Mouse (Mus musculus) C2C12 (cell line): ENCODE results near the gene Zyg11b. TPM values are rescaled to one million over a fixed set of nuclear protein-coding genes. Genes with fewer than 3 reads are reported as not detected.

Experiments used
- H3K27me3 ChIP-seq: one replicate; pipeline ENCODE4 v1.6.1; 2011; ENCODE audit not compliant: control insufficient read depth, insufficient read depth, insufficient read length
- H3K36me3 ChIP-seq: one replicate; pipeline ENCODE4 v1.6.1; 2011; ENCODE audit not compliant: control insufficient read depth, insufficient read depth
- H3K4me3 ChIP-seq: one replicate; pipeline ENCODE4 v1.5.1; 2011; ENCODE audit warnings: mild to moderate bottlenecking, control low read depth; ENCODE audit not compliant: poor library complexity, insufficient read depth, severe bottlenecking
- H3K79me2 ChIP-seq: one replicate; pipeline ENCODE4 v1.6.1; 2011; ENCODE audit not compliant: control insufficient read depth, insufficient read depth
- H3K79me3 ChIP-seq: one replicate; pipeline ENCODE4 v1.6.1; 2011; ENCODE audit warnings: low read depth, control low read depth
- H3ac ChIP-seq: one replicate; pipeline ENCODE3; 2011; ENCODE audit warnings: low read depth; ENCODE audit not compliant: control insufficient read depth, insufficient read length
- CEBPB ChIP-seq: IDR thresholded peaks from one replicate; pipeline ENCODE4 v1.6.1; 2011; ENCODE audit warnings: low read depth, mild to moderate bottlenecking, control low read depth, moderate library complexity
- CTCF ChIP-seq: IDR thresholded peaks from one replicate; pipeline ENCODE4 v1.5.1; 2011; ENCODE audit not compliant: control insufficient read depth, insufficient read depth, insufficient read length
- FOSL1 ChIP-seq: IDR thresholded peaks from one replicate; pipeline ENCODE4 v1.8.0; 2011; ENCODE audit warnings: mild to moderate bottlenecking, low read length; ENCODE audit not compliant: poor library complexity, insufficient read depth, severe bottlenecking
- MAX ChIP-seq: IDR thresholded peaks from one replicate; pipeline ENCODE4 v1.6.1; 2011; ENCODE audit warnings: mild to moderate bottlenecking, control low read depth
- MYOD1 ChIP-seq: IDR thresholded peaks from one replicate; pipeline ENCODE4 v1.6.1; 2011; ENCODE audit warnings: low read depth; ENCODE audit not compliant: control insufficient read depth, insufficient read length
- MYOG ChIP-seq: IDR thresholded peaks from one replicate; pipeline ENCODE4 v1.6.1; 2011; ENCODE audit not compliant: control insufficient read depth, insufficient read length; ENCODE audit errors: extremely low read depth
- USF1 ChIP-seq: IDR thresholded peaks from one replicate; pipeline ENCODE4 v1.6.1; 2011; ENCODE audit warnings: low read depth, mild to moderate bottlenecking, control low read depth, moderate library complexity
- polyA plus RNA-seq: library from polyadenylated mRNA; unstranded; fragments of >200 nt; fragmentation: generic; extraction: Trizol; gene quantifications from one replicate; pipeline ENCODE4 v1.2.1, GENCODE M21; 2012; ENCODE audit warnings: missing spikeins

The Zyg11b gene
- polyA plus RNA-seq, 1 experiment: 5.4 TPM

DNA sequence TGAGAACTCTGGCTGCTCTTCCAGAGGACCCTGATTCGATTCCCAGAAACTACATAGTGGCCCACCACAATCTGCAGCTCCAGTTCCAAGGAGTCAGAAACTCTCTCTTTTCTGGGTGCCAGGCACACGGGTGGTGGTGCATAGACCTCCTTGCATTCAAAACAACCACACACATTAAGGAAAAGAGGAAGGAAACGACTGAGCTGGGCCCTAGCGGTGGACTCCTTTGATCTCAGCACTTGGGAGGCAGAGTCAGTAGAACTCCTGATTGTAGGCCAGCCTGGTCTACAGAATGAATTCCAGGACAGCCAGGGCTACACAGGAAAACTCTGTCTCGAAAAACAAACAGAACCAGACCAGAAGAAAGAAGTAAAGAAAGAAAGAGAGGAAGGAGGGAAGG is 22.7 kb upstream of the Zyg11b start:
- Histone ChIP-seq H3K79me3 (peaks cover 3% of the 10 kb centered on the region), H3K79me2 (peaks cover 5% of the 10 kb centered on the region), H3K4me3 (no peak overlapping the region), H3K36me3 (no peaks in the 10 kb centered on the region), H3K27me3 (no peaks in the 10 kb centered on the region), H3ac (no peak overlapping the region)
- TF ChIP-seq CTCF: no peak
- no peak for TF ChIP-seq MYOD1
- TF ChIP-seq FOSL1: no peak
- TF ChIP-seq MAX: no peak
- no peak for TF ChIP-seq CEBPB
- TF ChIP-seq MYOG: no peak
- no peak for TF ChIP-seq USF1

DNA sequence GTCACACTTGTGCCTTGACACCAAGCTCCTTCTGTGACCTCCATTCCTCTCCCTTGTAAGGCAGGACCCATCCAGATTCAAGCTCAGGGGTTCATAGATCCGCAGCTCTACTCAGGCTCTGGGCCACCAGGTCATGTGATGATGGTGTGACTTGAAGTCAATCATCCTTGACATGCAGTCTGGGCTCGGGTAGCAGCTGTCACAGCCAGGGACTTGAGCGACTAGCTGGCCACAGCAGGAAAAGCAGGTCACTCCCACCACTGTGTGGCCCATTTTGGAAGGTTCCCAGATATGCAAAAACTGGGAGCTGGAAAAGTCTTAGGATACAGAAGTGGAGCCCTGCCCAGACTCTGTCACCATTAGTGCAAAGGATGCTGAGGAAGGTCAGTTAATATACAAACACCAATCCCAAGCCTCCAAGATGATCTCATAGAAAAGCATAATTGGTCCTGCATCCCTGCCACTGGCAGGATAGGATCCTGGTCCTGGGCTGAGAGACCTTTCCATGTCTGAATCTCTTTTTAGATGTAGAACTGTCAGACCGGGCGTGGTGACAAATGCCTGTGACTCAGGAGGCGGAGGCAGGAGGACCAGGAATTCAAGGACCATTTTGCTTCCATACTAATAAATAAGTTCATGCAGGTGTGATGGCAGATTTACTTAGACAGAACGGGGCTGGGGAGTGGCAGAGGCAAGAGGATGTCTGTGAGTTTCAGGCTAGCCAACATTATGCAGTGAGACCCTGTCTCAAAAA is 19.9 kb upstream of the Zyg11b start:
- H3K79me2 ChIP-seq: no peaks in the 10 kb centered on the region
- TF ChIP-seq USF1: no peak
- no peak for TF ChIP-seq FOSL1
- TF ChIP-seq MYOD1: no peak
- no peak for TF ChIP-seq CEBPB
- TF ChIP-seq MAX: no peak
- no peak for TF ChIP-seq MYOG
- TF ChIP-seq CTCF: no peak
- peaks cover 3% of the 10 kb centered on the region for H3K27me3 ChIP-seq
- H3K79me3 ChIP-seq: no peaks in the 10 kb centered on the region
- H3K4me3 ChIP-seq: no peak overlapping the region
- no peak overlapping the region for H3ac ChIP-seq
- H3K36me3 ChIP-seq: no peaks in the 10 kb centered on the region

DNA sequence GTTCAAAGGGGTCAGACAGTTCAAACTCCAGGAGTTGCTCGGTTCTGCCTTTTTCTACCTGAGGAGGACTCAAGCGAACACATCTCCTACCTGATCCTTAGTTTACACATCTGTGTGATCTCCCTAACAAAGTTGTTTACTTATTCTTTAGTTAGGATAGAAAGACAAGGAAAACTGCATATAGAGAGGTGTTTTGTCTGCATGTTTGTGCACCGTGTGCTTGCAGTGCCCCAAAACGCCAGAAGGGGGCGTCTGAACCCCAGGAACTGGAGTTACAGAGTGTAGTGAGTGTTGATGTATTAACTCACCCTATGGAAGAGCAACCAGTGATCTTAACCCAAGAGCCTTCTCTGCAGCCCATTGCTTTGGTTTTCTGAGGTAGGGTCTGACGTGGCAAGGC is 18.9 kb upstream of the Zyg11b start:
- Histone ChIP-seq H3K79me3 (no peaks in the 10 kb centered on the region), H3K4me3 (no peak overlapping the region), H3K36me3 (no peaks in the 10 kb centered on the region), H3ac (no peak overlapping the region), H3K27me3 (peaks cover 3% of the 10 kb centered on the region), H3K79me2 (no peaks in the 10 kb centered on the region)
- TF ChIP-seq MYOG (no peak), MAX (no peak), CTCF (no peak), MYOD1 (no peak), CEBPB (no peak), FOSL1 (no peak), USF1 (no peak)

DNA sequence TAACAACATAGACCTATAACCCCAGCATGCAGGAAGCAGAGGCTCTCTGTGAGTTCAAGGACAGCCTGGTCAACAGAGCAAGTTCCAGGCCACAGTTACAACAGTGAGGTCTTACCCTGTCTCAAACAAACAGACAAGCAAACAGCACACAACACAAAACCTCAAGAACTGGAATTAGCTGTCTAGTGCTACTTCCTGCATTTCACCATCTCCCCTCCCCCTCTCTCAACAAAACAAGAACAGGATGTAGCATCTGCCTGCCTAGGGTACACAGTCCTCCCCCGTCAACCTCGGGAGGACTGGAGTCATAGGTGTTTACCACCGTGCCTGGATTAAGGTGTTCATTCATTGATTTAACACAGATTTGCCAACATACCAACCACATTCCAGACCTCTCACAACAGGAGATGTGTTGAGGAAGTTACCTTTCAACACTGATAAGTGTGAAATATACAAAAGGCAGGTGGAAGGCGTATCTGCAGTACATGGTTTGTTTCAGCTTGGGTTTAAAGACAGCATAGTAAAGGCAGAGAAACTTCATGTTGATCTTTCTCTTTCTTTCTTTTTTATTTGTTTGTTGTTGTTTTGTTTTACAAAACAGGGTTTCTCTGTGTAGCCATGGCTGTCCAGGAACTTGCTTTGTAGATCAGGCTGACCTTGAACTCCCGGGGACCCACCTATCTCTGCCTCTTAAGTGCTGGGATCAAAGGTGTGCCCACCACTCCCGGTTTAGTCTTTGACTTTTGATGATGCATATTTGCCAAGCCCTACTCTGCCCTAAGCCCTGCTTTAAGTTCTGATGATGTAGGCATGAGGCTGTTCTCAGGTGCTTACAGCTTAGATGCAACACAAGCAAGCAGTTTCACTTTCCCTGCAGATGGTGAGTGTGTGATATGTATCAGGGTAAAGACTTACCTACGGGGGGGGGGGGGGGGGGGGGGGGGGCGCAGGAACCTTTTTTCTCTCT is 18.0 kb upstream of the Zyg11b start:
- Histone ChIP-seq H3K27me3 (peaks cover 3% of the 10 kb centered on the region), H3ac (no peak overlapping the region), H3K36me3 (no peaks in the 10 kb centered on the region), H3K79me3 (no peaks in the 10 kb centered on the region), H3K4me3 (no peak overlapping the region), H3K79me2 (no peaks in the 10 kb centered on the region)
- TF ChIP-seq MYOD1 (no peak), FOSL1 (no peak), USF1 (no peak)

DNA sequence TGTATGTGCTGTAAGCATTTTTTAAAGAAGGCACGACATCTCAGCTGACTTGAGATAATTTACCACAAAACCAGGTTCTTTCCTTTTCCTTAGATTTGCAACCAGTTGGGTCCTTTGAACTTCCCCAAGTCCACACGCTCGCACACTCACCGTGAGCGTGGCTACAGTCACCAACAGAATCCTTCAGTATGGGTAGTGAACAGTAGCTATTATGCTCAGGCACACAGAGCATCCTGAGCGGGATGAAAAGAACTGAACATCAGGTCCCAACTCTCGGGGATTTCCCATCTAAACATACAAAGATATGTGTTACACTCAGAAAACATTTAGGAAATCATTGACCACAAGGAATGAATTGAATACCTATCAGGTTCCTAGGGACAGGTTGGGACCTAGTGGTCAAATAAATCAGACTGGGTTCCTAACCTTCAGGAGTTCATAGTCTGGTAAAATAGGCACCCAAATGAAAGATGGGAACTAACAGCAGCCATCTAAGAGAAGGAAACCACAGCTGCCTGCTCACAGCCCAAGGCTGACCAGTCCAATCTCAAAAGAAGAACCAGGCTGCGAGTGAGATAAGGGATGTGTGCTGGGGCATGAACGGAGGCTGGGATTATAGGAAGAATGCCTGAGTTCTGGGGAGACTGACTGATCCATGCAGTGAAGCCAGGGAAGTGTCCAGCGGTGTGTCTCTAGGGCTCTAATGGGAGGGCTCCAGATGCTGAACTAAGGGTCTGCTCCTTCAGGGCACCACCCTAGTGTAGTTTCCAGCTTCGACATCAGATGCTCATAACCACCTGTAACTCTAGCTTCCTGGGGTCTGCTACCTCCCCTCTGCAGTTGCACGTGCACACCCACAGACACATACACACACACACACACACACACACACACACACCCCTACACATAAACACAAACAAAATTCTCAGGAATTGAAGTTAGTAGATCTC is 17.0 kb upstream of the Zyg11b start:
- Histone ChIP-seq H3K79me2 (no peaks in the 10 kb centered on the region), H3K36me3 (no peaks in the 10 kb centered on the region), H3ac (no peak overlapping the region), H3K4me3 (no peak overlapping the region), H3K27me3 (peaks cover 3% of the 10 kb centered on the region), H3K79me3 (no peaks in the 10 kb centered on the region)
- TF ChIP-seq FOSL1: no peak
- no peak for TF ChIP-seq CEBPB
- no peak for TF ChIP-seq USF1
- no peak for TF ChIP-seq MAX
- no peak for TF ChIP-seq MYOG
- TF ChIP-seq CTCF: no peak
- TF ChIP-seq MYOD1: no peak
